In genomic region chr8:91186372-91186771, GRCm38 (mm10) we compare ENCODE assay signal across 28 mouse cellular contexts. TPM values are rescaled to one million over a fixed set of nuclear protein-coding genes. Genes with fewer than 3 reads are reported as not detected.
DNase-seq lines count a peak whose midpoint lies in the region; ATAC-seq and TF ChIP-seq lines count a peak whose summit lies in the region.
"Had no signal": no experiment of that assay in that cellular context is flagged by ENCODE, and none has a peak within 500 bp of the region (broad histone marks: within the 10 kb centered on the region; RNA-seq: fewer than 3 reads in every experiment).

No protein-coding gene starts in this region.

- H3K4me1 ChIP-seq in midbrain, embryonic 11.5 days (ENCODE audit: control insufficient read depth, insufficient read depth, low read length): peaks cover 4% of the 10 kb centered on the region
- H3K4me1 ChIP-seq in midbrain, embryonic 16.5 days (ENCODE audit: control insufficient read depth, insufficient read depth, low read length): peaks cover 7% of the 10 kb centered on the region; the same call in 1 of the 2 replicates
- H3K4me1 ChIP-seq in ES-E14 (ENCODE audit: control insufficient read depth in 2 of 2, insufficient read depth in 2 of 2, low read length in 2 of 2, poor library complexity in 1 of 2): no peaks in the 10 kb centered on the region
- peaks cover 10% of the 10 kb centered on the region for H3K4me1 ChIP-seq in thymus, adult 2 months (replicated peaks; ENCODE audit: control insufficient read depth, insufficient read depth, low read length)

- peaks cover 2% of the 10 kb centered on the region; the same call in 1 of the 2 replicates for H3K9me3 ChIP-seq in midbrain, embryonic 11.5 days (ENCODE audit: control insufficient read depth, low read length)
- peaks cover 5% of the 10 kb centered on the region; the same call in 1 of the 2 replicates for H3K9me3 ChIP-seq in midbrain, embryonic 16.5 days (replicated peaks; ENCODE audit: control insufficient read depth, low read length, poor library complexity, severe bottlenecking)
- H3K9me3 ChIP-seq in ES-E14 (ENCODE audit: control insufficient read depth, insufficient read depth, low read depth, low read length): no peaks in the 10 kb centered on the region
- H3K9me3 ChIP-seq: heart, embryonic 10.5 days; heart, embryonic 15.5 days; lung, embryonic 15.5 days had no signal

- WGBS in midbrain, embryonic 11.5 days: 84% methylated on average over 12 of the region's 12 CpGs
- 88% methylated on average over 12 of the region's 12 CpGs for WGBS in midbrain, embryonic 16.5 days
- 35% methylated on average over 12 of the region's 12 CpGs for WGBS in thymus, adult 2 months

- ATAC-seq in midbrain, embryonic 11.5 days (ENCODE audit: low FRiP score): no peak
- ATAC-seq in midbrain, embryonic 16.5 days: no peak
- no peak for ATAC-seq in erythroid progenitor cell, adult 5-6 weeks (replicated peaks; ENCODE audit: low FRiP score, poor library complexity, severe bottlenecking)
- ATAC-seq: forebrain, embryonic 16.5 days; hindbrain, embryonic 16.5 days had no signal

- TF ChIP-seq POLR2A in thymus, adult 2 months (IDR thresholded peaks at IDR 0.05; ENCODE audit: control insufficient read depth, extremely low read depth, insufficient read depth, low read length, poor library complexity): no peak

- H3K27me3 ChIP-seq in midbrain, embryonic 11.5 days (ENCODE audit: control insufficient read depth, insufficient read depth, low read length): peaks cover 2% of the 10 kb centered on the region; the same call in 1 of the 2 replicates
- H3K27me3 ChIP-seq in midbrain, embryonic 16.5 days (ENCODE audit: control insufficient read depth, insufficient read depth, low read depth, low read length): peaks cover 4% of the 10 kb centered on the region
- no peaks in the 10 kb centered on the region for H3K27me3 ChIP-seq in thymus, adult 2 months (ENCODE audit: control insufficient read depth, insufficient read depth, low read length)

- no peak overlapping the region for H3K27ac ChIP-seq in midbrain, embryonic 11.5 days (ENCODE audit: low read depth, low read length)
- no peak overlapping the region for H3K27ac ChIP-seq in midbrain, embryonic 16.5 days (ENCODE audit: low read length)
- H3K27ac ChIP-seq in ES-E14 (ENCODE audit: insufficient read depth, low read depth, low read length, poor library complexity, severe bottlenecking): no peak overlapping the region
- no peak overlapping the region for H3K27ac ChIP-seq in thymus, adult 2 months (ENCODE audit: control insufficient read depth, insufficient read depth, low read length)
- H3K27ac ChIP-seq: forebrain, embryonic 10.5 days; heart, embryonic 10.5 days; heart, embryonic 15.5 days; layer of hippocampus, adult 2 months; left cerebral cortex, adult 2 months; limb, embryonic 13.5 days; lung, embryonic 15.5 days; midbrain, embryonic 12.5 days; stomach, postnatal 0 days had no signal

- TF ChIP-seq CTCF in thymus, adult 2 months (IDR thresholded peaks at IDR 0.05; ENCODE audit: borderline replicate concordance, control insufficient read depth, extremely low read depth, insufficient read depth, low read length, poor library complexity): no peak

- in situ Hi-C loops in ES-E14 (cut with MboI; ENCODE audit: low sequenced_read_pairs in 2 of 2, unreplicated experiment in 2 of 2): no loop called here

- H3K4me3 ChIP-seq in midbrain, embryonic 11.5 days (ENCODE audit: low read depth, low read length): no peak overlapping the region
- H3K4me3 ChIP-seq in midbrain, embryonic 16.5 days (ENCODE audit: low read depth, low read length): no peak overlapping the region
- H3K4me3 ChIP-seq in ES-E14 (ENCODE audit: insufficient read depth in 1 of 2, low read depth in 1 of 2, low read length in 2 of 2, poor library complexity in 1 of 2, severe bottlenecking in 1 of 2): no peak overlapping the region
- H3K4me3 ChIP-seq in thymus, adult 2 months (ENCODE audit: control insufficient read depth, insufficient read depth, low read length): no peak overlapping the region
- H3K4me3 ChIP-seq: forebrain, embryonic 10.5 days; heart, embryonic 10.5 days; heart, embryonic 15.5 days; layer of hippocampus, adult 2 months; left cerebral cortex, adult 2 months; limb, embryonic 13.5 days; lung, embryonic 15.5 days; midbrain, embryonic 12.5 days had no signal

- no peak overlapping the region for H3K4me2 ChIP-seq in midbrain, embryonic 11.5 days
- no peak overlapping the region for H3K4me2 ChIP-seq in midbrain, embryonic 16.5 days (ENCODE audit: low read length)
- H3K4me2 ChIP-seq: heart, embryonic 15.5 days; limb, embryonic 13.5 days; liver, embryonic 11.5 days; lung, embryonic 15.5 days; midbrain, embryonic 12.5 days had no signal

- peak; percentile 70 for DNase-seq in midbrain, embryonic 11.5 days (ENCODE audit: low spot score, missing footprints)
- no peak for DNase-seq in ES-E14 (ENCODE audit: low read depth, low spot score)
- DNase-seq in thymus, adult 2 months: peak; percentile 51
- DNase-seq in thymus, postnatal 36 days: peak; percentile 50 to 74
- DNase-seq in adipocyte (ENCODE audit: low spot score): no peak
- no peak for DNase-seq in spleen, postnatal 14 days (ENCODE audit: low spot score in 2 of 2)
- DNase-seq: adrenal gland, postnatal 25 days; cerebellum, adult 18-20 months; cerebellum, postnatal 10 days; gastrocnemius, postnatal 14 days; kidney, adult 18-20 months; kidney, postnatal 36 days; right cerebral cortex, postnatal 25 days; spleen, adult 18-20 months had no signal

- H3K9ac ChIP-seq in midbrain, embryonic 11.5 days (ENCODE audit: low read length): no peak overlapping the region
- H3K9ac ChIP-seq in midbrain, embryonic 16.5 days (ENCODE audit: low read depth, low read length): no peak overlapping the region
- H3K9ac ChIP-seq in ES-E14 (ENCODE audit: insufficient read depth, low read depth, low read length, poor library complexity, severe bottlenecking): no peak overlapping the region
- H3K9ac ChIP-seq: heart, embryonic 15.5 days; limb, embryonic 13.5 days; lung, embryonic 15.5 days; midbrain, embryonic 12.5 days had no signal

- H3K36me3 ChIP-seq in midbrain, embryonic 11.5 days (ENCODE audit: control insufficient read depth, insufficient read depth, low read length): no peaks in the 10 kb centered on the region
- no peaks in the 10 kb centered on the region for H3K36me3 ChIP-seq in midbrain, embryonic 16.5 days (ENCODE audit: control insufficient read depth, insufficient read depth, low read length)
- no peaks in the 10 kb centered on the region for H3K36me3 ChIP-seq in ES-E14 (ENCODE audit: control insufficient read depth, insufficient read depth, low read length, poor library complexity, severe bottlenecking)
- H3K36me3 ChIP-seq in thymus, adult 2 months (ENCODE audit: control insufficient read depth, insufficient read depth, low read length): no peaks in the 10 kb centered on the region
- H3K36me3 ChIP-seq: forebrain, embryonic 10.5 days; heart, embryonic 10.5 days; heart, embryonic 15.5 days; limb, embryonic 13.5 days; lung, embryonic 15.5 days; midbrain, embryonic 12.5 days had no signal

TF ChIP-seq in ES-E14, 5 proteins besides CTCF, POLR2A, EP300 and RAD21:
- TF ChIP-seq ZNF384 (IDR thresholded peaks at IDR 0.05; ENCODE audit: low read depth, low read length) (peak; percentile 53; the same call in 1 of the 2 replicates), ZC3H11A (IDR thresholded peaks at IDR 0.05; ENCODE audit: borderline replicate concordance, low read depth, low read length) (no peak), MAFK (IDR thresholded peaks at IDR 0.05; ENCODE audit: insufficient read depth, low read depth, low read length) (no peak), HCFC1 (IDR thresholded peaks at IDR 0.05; ENCODE audit: borderline replicate concordance, insufficient read depth, low read length) (no peak), CHD2 (IDR thresholded peaks at IDR 0.05; ENCODE audit: low read depth, low read length) (no peak)

RNA-seq across cellular contexts. Expression of gene Aktip, which starts 13.4 kb away (rescaled TPM):
- polyA plus RNA-seq in midbrain, embryonic 11.5 days (2014; fragmentation: Nextera tagmentation; extraction: Ambion mirVana): 94.6 and 96.4 TPM in 2 replicates
- 141 TPM in 2 replicates for polyA plus RNA-seq in midbrain, embryonic 16.5 days (2015; fragmentation: Nextera tagmentation; extraction: Ambion mirVana)
- 22.8 TPM in 2 replicates for total RNA-seq in ES-E14 (2012; rRNA removed)
- polyA plus RNA-seq in thymus, adult 2 months (2012; rRNA removed): 20.7 and 25.0 TPM in 2 replicates
- total RNA-seq in erythroid progenitor cell, adult 5-6 weeks (2015; ENCODE audit: low replicate concordance): 2.2 and 3.4 TPM in 2 replicates
- total RNA-seq in erythroid progenitor cell, adult 5-6 weeks (2017; ENCODE audit: low replicate concordance): 0.23 and 3.9 TPM in 2 replicates

Comparison
In these comparisons a context has a peak if more than half of its experiments do, and no peak if none do; other contexts are left out.
1. DNase-seq: peak in midbrain, embryonic 11.5 days (single experiment), thymus, adult 2 months (single experiment) and thymus, postnatal 36 days (2 of 2); none in ES-E14 (single experiment), adipocyte (single experiment) and spleen, postnatal 14 days (0 of 2).